ENCODE assay signal across 12 mouse cellular contexts in the genomic region with DNA sequence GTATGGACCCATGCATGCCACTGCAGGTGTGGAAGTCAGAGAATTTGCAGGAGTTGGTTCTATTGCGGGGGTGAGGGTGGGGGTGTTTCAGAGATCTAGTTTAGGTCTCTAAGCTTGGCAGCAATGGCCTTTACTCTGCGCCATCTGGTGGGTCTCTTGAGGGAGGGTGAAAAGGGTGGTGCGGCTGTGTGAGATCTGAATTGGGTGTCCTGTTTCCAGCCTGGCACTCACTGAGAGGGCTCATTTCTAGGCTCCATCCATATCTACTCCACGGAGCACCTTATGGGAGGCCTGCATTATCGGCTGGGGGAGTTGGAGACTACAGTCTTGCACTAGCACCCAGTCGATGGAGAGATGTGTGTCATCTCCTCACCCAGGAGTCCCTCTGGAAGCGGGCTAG.
DNase-seq lines count a peak whose midpoint lies in the region; ATAC-seq and TF ChIP-seq lines count a peak whose summit lies in the region.
"Had no signal": no experiment of that assay in that cellular context is flagged by ENCODE, and none has a peak within 500 bp of the region (broad histone marks: within the 10 kb centered on the region; RNA-seq: fewer than 3 reads in every experiment).

No protein-coding gene starts in this region.

- peak overlapping the region; percentile 94 for H3K27ac ChIP-seq in heart, embryonic 10.5 days
- peak overlapping the region; percentile 46; the same call in 1 of the 2 replicates for H3K27ac ChIP-seq in lung, embryonic 15.5 days
- H3K27ac ChIP-seq in intestine, embryonic 15.5 days = peak overlapping the region; percentile 74
- 0 out of 2 replicates have a peak overlapping the region, but pooled peaks have one; percentile 50 for H3K27ac ChIP-seq in stomach, embryonic 16.5 days (ENCODE audit: low read length)

- intact Hi-C loops in heart, postnatal 36 days (cut with DNase I) = no loop called here

- H3K9me3 ChIP-seq in heart, embryonic 10.5 days = no peaks in the 10 kb centered on the region
- no peaks in the 10 kb centered on the region for H3K9me3 ChIP-seq in lung, embryonic 15.5 days
- no peaks in the 10 kb centered on the region for H3K9me3 ChIP-seq in intestine, embryonic 15.5 days
- H3K9me3 ChIP-seq in stomach, embryonic 16.5 days (replicated peaks; ENCODE audit: control insufficient read depth, low read length) = no peaks in the 10 kb centered on the region
- H3K9me3 ChIP-seq: liver, embryonic 15.5 days had no signal

- no peaks in the 10 kb centered on the region for H3K36me3 ChIP-seq in heart, embryonic 10.5 days
- H3K36me3 ChIP-seq in lung, embryonic 15.5 days = no peaks in the 10 kb centered on the region
- H3K36me3 ChIP-seq in intestine, embryonic 15.5 days = no peaks in the 10 kb centered on the region
- H3K36me3 ChIP-seq in stomach, embryonic 16.5 days (ENCODE audit: control insufficient read depth, insufficient read depth, low read length) = no peaks in the 10 kb centered on the region
- H3K36me3 ChIP-seq: liver, embryonic 15.5 days had no signal

- no peaks in the 10 kb centered on the region for H3K27me3 ChIP-seq in heart, embryonic 10.5 days (ENCODE audit: insufficient read depth, poor library complexity, severe bottlenecking)
- H3K27me3 ChIP-seq in lung, embryonic 15.5 days = no peaks in the 10 kb centered on the region
- H3K27me3 ChIP-seq in intestine, embryonic 15.5 days (replicated peaks) = no peaks in the 10 kb centered on the region
- no peaks in the 10 kb centered on the region for H3K27me3 ChIP-seq in stomach, embryonic 16.5 days (ENCODE audit: control insufficient read depth, insufficient read depth, low read length)

- TF ChIP-seq POLR2A in lung, adult 2 months (IDR thresholded peaks at IDR 0.05; ENCODE audit: borderline replicate concordance, extremely low read depth, low read depth, low read length) = no peak

- H3K4me2 ChIP-seq in lung, embryonic 15.5 days = no peak overlapping the region
- H3K4me2 ChIP-seq in intestine, embryonic 15.5 days (replicated peaks) = no peak overlapping the region
- H3K4me2 ChIP-seq in stomach, embryonic 16.5 days (ENCODE audit: low read depth, low read length) = no peak overlapping the region
- H3K4me2 ChIP-seq: liver, embryonic 15.5 days had no signal

- no peak for DNase-seq in heart, embryonic 10.5 days (ENCODE audit: low spot score)
- DNase-seq in heart, postnatal 36 days = no peak
- no peak for DNase-seq in lung, adult 2 months
- DNase-seq in thymus, postnatal 25 days = no peak
- DNase-seq: kidney, adult 9 months; layer of hippocampus, postnatal 36 days; retina, postnatal 1 day; thymus, postnatal 36 days had no signal

- ATAC-seq in lung, embryonic 15.5 days (ENCODE audit: borderline replicate concordance, extremely low read depth, low FRiP score, low TSS enrichment) = no peak
- no peak for ATAC-seq in intestine, embryonic 15.5 days
- ATAC-seq in stomach, embryonic 16.5 days (ENCODE audit: insufficient read depth, low FRiP score) = no peak

- H3K4me1 ChIP-seq in heart, embryonic 10.5 days = peaks cover 98% of the 10 kb centered on the region
- peaks cover 87% of the 10 kb centered on the region for H3K4me1 ChIP-seq in lung, embryonic 15.5 days
- H3K4me1 ChIP-seq in lung, adult 2 months (ENCODE audit: control insufficient read depth, insufficient read depth, low read length) = peaks cover 36% of the 10 kb centered on the region
- peaks cover 79% of the 10 kb centered on the region for H3K4me1 ChIP-seq in intestine, embryonic 15.5 days (replicated peaks)
- H3K4me1 ChIP-seq in stomach, embryonic 16.5 days (ENCODE audit: control insufficient read depth, insufficient read depth, low read length) = peaks cover 80% of the 10 kb centered on the region

- 66% methylated on average over 7 of the region's 7 CpGs for WGBS in heart, embryonic 10.5 days
- 58% methylated on average over 7 of the region's 7 CpGs for WGBS in lung, embryonic 15.5 days
- WGBS in lung, adult 2 months = 78% methylated on average over 7 of the region's 7 CpGs
- 69% methylated on average over 7 of the region's 7 CpGs for WGBS in intestine, embryonic 15.5 days
- WGBS in stomach, embryonic 16.5 days = 57% methylated on average over 7 of the region's 7 CpGs

- H3K9ac ChIP-seq in lung, embryonic 15.5 days = no peak overlapping the region
- H3K9ac ChIP-seq in intestine, embryonic 15.5 days = 0 out of 2 replicates have a peak overlapping the region, but pooled peaks have one; percentile 26
- peak overlapping the region; percentile 52 for H3K9ac ChIP-seq in stomach, embryonic 16.5 days (ENCODE audit: low read length)
- H3K9ac ChIP-seq: liver, embryonic 15.5 days had no signal

- H3K4me3 ChIP-seq in heart, embryonic 10.5 days = no peak overlapping the region
- H3K4me3 ChIP-seq in lung, embryonic 15.5 days = no peak overlapping the region
- H3K4me3 ChIP-seq in lung, adult 2 months (replicated peaks; ENCODE audit: extremely low read depth, low read depth, low read length) = no peak overlapping the region
- no peak overlapping the region for H3K4me3 ChIP-seq in intestine, embryonic 15.5 days (replicated peaks)
- H3K4me3 ChIP-seq in stomach, embryonic 16.5 days (replicated peaks; ENCODE audit: low read length) = no peak overlapping the region
- H3K4me3 ChIP-seq: liver, embryonic 15.5 days had no signal

- no peak for TF ChIP-seq CTCF in lung, adult 2 months (IDR thresholded peaks at IDR 0.05; ENCODE audit: insufficient read depth, low read length)
